Mouse (Mus musculus): Measurements from ENCODE around the gene Hk1. TPM values are rescaled to one million over a fixed set of nuclear protein-coding genes. Genes with fewer than 3 reads are reported as not detected.
A peak's percentile ranks its signal among the peaks of the same experiment; 100 is the strongest.

The Hk1 gene
- polyA plus RNA-seq, 1 experiment from 2014 or later = 11.1 TPM

DNA sequence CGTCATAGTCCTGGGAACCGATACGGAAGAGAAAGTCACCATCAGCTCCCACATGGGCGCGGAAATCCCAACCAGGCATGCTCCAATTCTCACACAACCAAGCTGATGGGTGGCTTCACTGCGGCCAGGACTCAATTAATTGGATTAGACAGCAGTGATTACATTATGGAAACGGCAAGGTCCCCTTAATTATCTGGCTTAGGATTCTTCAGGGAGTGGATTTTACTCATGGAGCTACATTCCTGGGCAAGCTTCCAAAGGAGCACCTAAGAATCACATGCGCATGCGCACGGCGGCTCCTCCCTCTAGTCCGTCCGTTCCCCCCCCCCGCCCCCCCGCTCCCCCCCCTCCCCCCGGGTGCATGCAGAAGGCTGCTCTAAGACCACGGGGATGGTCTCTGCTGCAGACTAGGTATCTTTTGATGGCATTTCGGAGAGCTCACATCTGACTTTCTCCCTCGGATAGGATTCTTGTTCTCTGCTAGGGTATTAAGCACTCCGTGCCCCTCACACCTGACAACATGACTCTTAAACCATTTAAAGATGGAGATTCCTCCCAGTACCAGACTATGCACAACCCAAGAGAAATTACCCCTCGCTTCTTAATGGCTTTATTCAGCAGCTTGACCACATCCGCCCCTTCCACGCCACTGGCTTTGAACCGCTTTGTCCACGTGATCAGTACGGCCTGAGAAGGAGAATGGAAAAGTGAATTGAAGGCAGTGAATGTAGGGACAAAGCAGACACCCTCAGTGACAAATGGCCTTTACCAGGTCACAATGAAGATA lies 83.4 kb downstream of the Hk1 start:
- TF ChIP-seq CTCF (IDR thresholded peaks at IDR 0.05; ENCODE audit: low read depth) = no peak
- no peak overlapping the region for H3K9ac ChIP-seq (ENCODE audit: low read depth, low read length)
- no peaks in the 10 kb centered on the region for H3K27me3 ChIP-seq (replicated peaks; ENCODE audit: control insufficient read depth, insufficient read depth, low read length)
- 69% methylated on average over 24 of the region's 26 CpGs for WGBS
- no peaks in the 10 kb centered on the region for H3K4me1 ChIP-seq (replicated peaks; ENCODE audit: control insufficient read depth, insufficient read depth, low read length)
- H3K9me3 ChIP-seq (ENCODE audit: control insufficient read depth) = no peaks in the 10 kb centered on the region
- ATAC-seq = no peak
- no peak overlapping the region for H3K4me2 ChIP-seq (replicated peaks; ENCODE audit: low read depth)
- no peak overlapping the region for H3K4me3 ChIP-seq (ENCODE audit: low read depth, low read length)
- H3K27ac ChIP-seq (ENCODE audit: low read depth, low read length) = no peak overlapping the region
- peaks cover 14% of the 10 kb centered on the region; the same call in 1 of the 2 replicates for H3K36me3 ChIP-seq (ENCODE audit: control insufficient read depth, insufficient read depth)

DNA sequence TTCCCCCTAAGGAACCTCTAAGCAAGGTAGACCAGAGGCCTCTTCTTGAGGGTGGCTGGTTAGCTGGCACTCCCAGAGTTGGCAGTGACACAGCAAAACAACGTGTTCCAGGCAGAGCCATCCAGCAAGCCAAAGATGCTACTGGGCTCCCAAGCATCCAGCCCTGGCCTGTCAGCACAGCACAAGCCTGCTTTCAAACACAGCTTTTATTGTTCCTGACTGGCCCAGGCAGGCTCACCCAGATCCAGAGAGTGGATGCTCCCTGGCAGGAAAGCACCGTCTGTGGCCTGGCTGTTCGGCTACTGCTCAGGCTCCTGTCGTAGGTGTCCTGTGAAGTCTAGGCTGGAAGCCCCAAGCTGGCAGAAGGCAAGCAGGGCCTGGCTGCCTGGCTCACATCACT lies 85.6 kb downstream of the Hk1 start:
- Histone ChIP-seq H3K4me1 (replicated peaks; ENCODE audit: control insufficient read depth, insufficient read depth, low read length) (no peaks in the 10 kb centered on the region), H3K9ac (ENCODE audit: low read depth, low read length) (no peak overlapping the region), H3K4me2 (replicated peaks; ENCODE audit: low read depth) (no peak overlapping the region), H3K9me3 (ENCODE audit: control insufficient read depth) (no peaks in the 10 kb centered on the region), H3K36me3 (ENCODE audit: control insufficient read depth, insufficient read depth) (peaks cover 18% of the 10 kb centered on the region; the same call in 1 of the 2 replicates), H3K4me3 (ENCODE audit: low read depth, low read length) (no peak overlapping the region), H3K27ac (ENCODE audit: low read depth, low read length) (no peak overlapping the region), H3K27me3 (replicated peaks; ENCODE audit: control insufficient read depth, insufficient read depth, low read length) (no peaks in the 10 kb centered on the region)
- ATAC-seq = no peak
- WGBS = 91% methylated on average over 4 of the region's 4 CpGs
- no peak for TF ChIP-seq CTCF (IDR thresholded peaks at IDR 0.05; ENCODE audit: low read depth)

DNA sequence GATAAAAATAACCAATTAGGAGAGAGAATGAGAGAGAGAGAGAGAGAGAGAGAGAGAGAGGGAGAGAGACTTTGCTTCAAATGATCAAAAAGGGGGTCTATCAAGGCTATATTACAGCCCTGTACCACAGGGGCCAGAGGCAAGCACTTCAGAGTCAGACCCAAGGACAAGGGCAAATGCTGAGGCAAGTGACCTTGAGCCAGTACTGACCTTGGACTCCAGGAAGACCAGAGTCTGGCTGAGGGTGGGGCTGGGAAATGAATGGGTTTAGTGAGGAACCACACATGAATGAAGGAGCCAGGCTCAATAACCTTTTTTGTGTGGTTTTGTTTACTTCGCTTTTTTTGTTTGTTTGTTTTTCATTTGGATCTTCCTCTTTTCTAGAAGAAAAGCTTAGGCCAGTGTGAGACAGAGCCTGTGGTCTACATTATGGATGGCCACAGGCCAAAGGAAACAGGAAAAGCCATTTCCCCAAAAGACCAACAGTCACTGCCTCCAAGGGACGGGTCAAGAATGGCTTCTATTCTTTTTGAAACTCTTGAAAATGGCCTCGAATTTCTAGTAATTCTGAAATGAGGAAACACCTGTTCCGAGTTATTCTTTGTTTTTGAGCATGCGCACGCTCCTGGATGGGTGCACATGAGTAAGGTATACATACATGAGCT lies 92.1 kb downstream of the Hk1 start:
- no peak for TF ChIP-seq CTCF (IDR thresholded peaks at IDR 0.05; ENCODE audit: low read depth)
- Histone ChIP-seq H3K4me3 (ENCODE audit: low read depth, low read length) (no peak overlapping the region), H3K36me3 (ENCODE audit: control insufficient read depth, insufficient read depth) (peaks cover 22% of the 10 kb centered on the region; the same call in 1 of the 2 replicates), H3K4me2 (replicated peaks; ENCODE audit: low read depth) (no peak overlapping the region), H3K9me3 (ENCODE audit: control insufficient read depth) (no peaks in the 10 kb centered on the region), H3K4me1 (replicated peaks; ENCODE audit: control insufficient read depth, insufficient read depth, low read length) (no peaks in the 10 kb centered on the region), H3K27ac (ENCODE audit: low read depth, low read length) (no peak overlapping the region), H3K9ac (ENCODE audit: low read depth, low read length) (no peak overlapping the region), H3K27me3 (replicated peaks; ENCODE audit: control insufficient read depth, insufficient read depth, low read length) (no peaks in the 10 kb centered on the region)
- 76% methylated on average over 6 of the region's 6 CpGs for WGBS
- ATAC-seq = no peak

GRCm38 (mm10) chr10:62283206-62283792 lies 96.4 kb downstream of the Hk1 start:
- no peak overlapping the region for H3K9ac ChIP-seq (ENCODE audit: low read depth, low read length)
- no peaks in the 10 kb centered on the region for H3K9me3 ChIP-seq (ENCODE audit: control insufficient read depth)
- WGBS = 86% methylated on average over 4 of the region's 4 CpGs
- no peaks in the 10 kb centered on the region for H3K4me1 ChIP-seq (replicated peaks; ENCODE audit: control insufficient read depth, insufficient read depth, low read length)
- no peak overlapping the region for H3K4me2 ChIP-seq (replicated peaks; ENCODE audit: low read depth)
- H3K27ac ChIP-seq (ENCODE audit: low read depth, low read length) = 0 out of 2 replicates have a peak overlapping the region, but pooled peaks have one; percentile 15
- peaks cover 25% of the 10 kb centered on the region for H3K36me3 ChIP-seq (ENCODE audit: control insufficient read depth, insufficient read depth)
- H3K27me3 ChIP-seq (replicated peaks; ENCODE audit: control insufficient read depth, insufficient read depth, low read length) = no peaks in the 10 kb centered on the region
- no peak for ATAC-seq
- no peak for TF ChIP-seq CTCF (IDR thresholded peaks at IDR 0.05; ENCODE audit: low read depth)
- no peak overlapping the region for H3K4me3 ChIP-seq (ENCODE audit: low read depth, low read length)

GRCm38 (mm10) chr10:62282782-62283181 lies 96.9 kb downstream of the Hk1 start:
- Histone ChIP-seq H3K36me3 (ENCODE audit: control insufficient read depth, insufficient read depth) (peaks cover 25% of the 10 kb centered on the region), H3K9me3 (ENCODE audit: control insufficient read depth) (no peaks in the 10 kb centered on the region), H3K4me1 (replicated peaks; ENCODE audit: control insufficient read depth, insufficient read depth, low read length) (no peaks in the 10 kb centered on the region), H3K27ac (ENCODE audit: low read depth, low read length) (no peak overlapping the region), H3K27me3 (replicated peaks; ENCODE audit: control insufficient read depth, insufficient read depth, low read length) (no peaks in the 10 kb centered on the region), H3K9ac (ENCODE audit: low read depth, low read length) (no peak overlapping the region), H3K4me2 (replicated peaks; ENCODE audit: low read depth) (no peak overlapping the region), H3K4me3 (ENCODE audit: low read depth, low read length) (no peak overlapping the region)
- WGBS = 63% methylated on average over 9 of the region's 9 CpGs
- ATAC-seq = no peak
- no peak for TF ChIP-seq CTCF (IDR thresholded peaks at IDR 0.05; ENCODE audit: low read depth)

DNA sequence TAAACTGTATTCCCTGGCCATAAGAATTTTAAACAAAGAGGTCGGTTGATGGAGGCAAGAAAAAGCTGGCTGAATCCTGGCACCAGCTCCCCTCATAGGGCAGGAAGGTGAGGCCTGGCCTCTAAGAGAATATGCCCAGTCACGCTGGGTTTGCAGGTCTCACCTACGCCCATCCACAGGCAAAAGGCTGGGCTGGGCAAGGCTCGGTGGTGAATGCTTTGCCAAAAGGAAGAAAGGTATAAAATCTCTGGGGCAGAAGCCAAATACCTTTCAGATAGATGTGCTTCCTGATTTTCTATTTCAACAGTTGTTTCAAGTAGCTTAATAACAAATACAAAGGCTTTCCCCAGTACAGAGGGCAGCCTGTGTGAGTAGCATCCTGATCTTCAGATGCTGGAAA lies 100.0 kb downstream of the Hk1 start:
- no peak for TF ChIP-seq CTCF (IDR thresholded peaks at IDR 0.05; ENCODE audit: low read depth)
- Histone ChIP-seq H3K36me3 (ENCODE audit: control insufficient read depth, insufficient read depth) (peaks cover 21% of the 10 kb centered on the region), H3K9ac (ENCODE audit: low read depth, low read length) (no peak overlapping the region), H3K27me3 (replicated peaks; ENCODE audit: control insufficient read depth, insufficient read depth, low read length) (no peaks in the 10 kb centered on the region), H3K9me3 (ENCODE audit: control insufficient read depth) (no peaks in the 10 kb centered on the region), H3K4me1 (replicated peaks; ENCODE audit: control insufficient read depth, insufficient read depth, low read length) (no peaks in the 10 kb centered on the region), H3K4me3 (ENCODE audit: low read depth, low read length) (no peak overlapping the region), H3K27ac (ENCODE audit: low read depth, low read length) (no peak overlapping the region), H3K4me2 (replicated peaks; ENCODE audit: low read depth) (no peak overlapping the region)
- no peak for ATAC-seq
- 77% methylated on average over 4 of the region's 4 CpGs for whole genome bisulfite sequencing
